Mouse (Mus musculus) cerebellum, adult 18-20 months (tissue): ENCODE measurements at regions not wholly inside any gene's neighbourhood (a gene's known extent, or its start where the extent isn't known, plus 50 kb on each side); places are given as distances from the start of the nearest gene placed in this dataset.
"Not testable (repeated sequence)": the region's sequence is repeated elsewhere in the genome, so short reads cannot be mapped to it uniquely, and the experiment has no call there.

Source experiments
- DNase-seq, 2 experiments: peaks; one replicate each; pipeline ENCODE4 v3.0.0; 2021

GRCm38 (mm10) chr7:95991250-95992032 is 179.6 kb upstream of the Tenm4 start:
- DNase-seq: no peak

- DNase-seq: no peak
Measured at GRCm38 (mm10) chr7:95992033-95992516, 179.0 kb upstream of the Tenm4 start.

- DNase-seq: no peak
Measured at GRCm38 (mm10) chr7:95992521-95992920, 178.5 kb upstream of the Tenm4 start.

GRCm38 (mm10) chr7:95997190-95997589 is 173.9 kb upstream of the Tenm4 start:
- no peak for DNase-seq

GRCm38 (mm10) chr7:95999189-95999588 is 171.9 kb upstream of the Tenm4 start:
- no peak for DNase-seq

GRCm38 (mm10) chr7:96002401-96002800 is 168.6 kb upstream of the Tenm4 start:
- DNase-seq: no peak

GRCm38 (mm10) chr7:96006299-96006698 is 164.7 kb upstream of the Tenm4 start:
- no peak for DNase-seq

GRCm38 (mm10) chr7:96013008-96013407 is 158.0 kb upstream of the Tenm4 start:
- DNase-seq: no peak

- no peak for DNase-seq
Measured at GRCm38 (mm10) chr7:96017112-96017884, 153.7 kb upstream of the Tenm4 start.

GRCm38 (mm10) chr7:96024048-96024447 is 147.0 kb upstream of the Tenm4 start:
- DNase-seq: no peak

- DNase-seq: no peak
Measured at GRCm38 (mm10) chr7:96026781-96027418, 144.1 kb upstream of the Tenm4 start.

- DNase-seq: no peak
Measured at GRCm38 (mm10) chr7:96033636-96034035, 137.4 kb upstream of the Tenm4 start.

GRCm38 (mm10) chr7:96035456-96035855 is 135.6 kb upstream of the Tenm4 start:
- DNase-seq: no peak

- no peak for DNase-seq
Measured at GRCm38 (mm10) chr7:96039628-96040027, 131.4 kb upstream of the Tenm4 start.

GRCm38 (mm10) chr7:96041806-96042205 is 129.2 kb upstream of the Tenm4 start:
- DNase-seq: no peak

- DNase-seq: no peak
Measured at GRCm38 (mm10) chr7:96051631-96052030, 119.4 kb upstream of the Tenm4 start.

GRCm38 (mm10) chr7:96061599-96061998 is 109.4 kb upstream of the Tenm4 start:
- not testable (repeated sequence) for DNase-seq

GRCm38 (mm10) chr7:96078511-96078910 is 92.5 kb upstream of the Tenm4 start:
- DNase-seq: no peak

- DNase-seq: no peak
Measured at GRCm38 (mm10) chr7:96081676-96082075, 89.4 kb upstream of the Tenm4 start.

- DNase-seq: no peak
Measured at GRCm38 (mm10) chr7:96095185-96095584, 75.9 kb upstream of the Tenm4 start.

- DNase-seq: no peak
Measured at GRCm38 (mm10) chr7:96095752-96096151, 75.3 kb upstream of the Tenm4 start.

- no peak for DNase-seq
Measured at GRCm38 (mm10) chr7:96098686-96099376, 72.2 kb upstream of the Tenm4 start.

- DNase-seq: no peak
Measured at GRCm38 (mm10) chr7:96102727-96103126, 68.3 kb upstream of the Tenm4 start.
